Mouse (Mus musculus): ENCODE results near the gene Apol10a. TPM values are rescaled to one million over a fixed set of nuclear protein-coding genes. Genes with fewer than 3 reads are reported as not detected.
"Not testable (repeated sequence)": the region's sequence is repeated elsewhere in the genome, so short reads cannot be mapped to it uniquely, and the experiment has no call there.

Apol10a gene
- under 1 TPM in 1 of 2 experiments, not detected in 1; 0.09 TPM for total RNA-seq (2021)
- long read RNA-seq, experiment 1, result 0 reads
- long read RNA-seq, experiment 2, result 0 reads

DNA sequence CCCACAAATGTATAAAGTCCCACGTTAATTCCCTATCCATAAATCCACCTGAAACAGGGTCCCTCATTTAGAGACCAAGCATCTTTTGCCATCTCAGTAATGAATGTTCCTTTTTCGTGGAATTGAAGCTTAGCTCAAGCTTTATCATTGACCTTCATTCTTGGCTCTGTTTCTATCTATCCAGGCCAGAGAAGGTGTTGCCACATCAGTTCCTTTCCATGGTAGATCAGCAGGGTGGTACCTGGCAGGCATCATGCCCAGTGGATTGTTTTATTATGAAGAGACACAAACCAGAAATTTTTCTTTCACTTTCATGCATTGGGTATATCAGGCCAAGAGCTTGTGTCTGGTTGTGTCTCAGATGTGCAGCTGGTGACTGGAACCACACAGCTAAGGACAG is at the start of gene Apol10a:
Apol10a (plus strand) TSS at position 355 of the 400 bp plus-strand sequence.
- DNase-seq, result not testable (repeated sequence)

- DNase-seq, result not testable (repeated sequence)
Measured at GRCm38 (mm10) chr15:77428690-77429448, 48.0 kb upstream of the Apol10a start.

DNA sequence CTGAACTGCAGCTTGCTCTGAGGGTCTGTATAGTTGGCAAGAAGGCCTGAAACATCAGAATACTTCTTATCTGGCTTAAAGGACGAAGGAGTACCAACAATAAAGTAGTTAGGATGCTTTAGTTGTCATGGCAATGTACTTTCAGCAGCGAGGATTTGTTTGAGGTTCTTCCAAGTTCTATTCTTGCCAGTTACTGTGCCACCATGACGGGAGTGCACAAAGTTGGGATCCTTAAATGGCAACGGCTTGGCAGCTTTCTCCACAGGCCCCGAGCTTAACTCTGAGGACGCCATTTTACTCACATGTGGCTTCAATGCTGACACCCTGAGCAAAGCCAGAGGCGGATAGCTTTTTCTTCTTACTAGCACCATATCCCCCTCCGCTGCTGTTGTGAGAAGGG is 32.1 kb upstream of the Apol10a start:
- not testable (repeated sequence) for DNase-seq

GRCm38 (mm10) chr15:77445668-77446067 is 31.2 kb upstream of the Apol10a start:
- not testable (repeated sequence) for DNase-seq

- DNase-seq, result not testable (repeated sequence)
Measured at GRCm38 (mm10) chr15:77447392-77447791, 29.5 kb upstream of the Apol10a start, which contains the start of gene Apol7b. TSS of gene Apol7b (minus strand) at chr15:77447492.

DNA sequence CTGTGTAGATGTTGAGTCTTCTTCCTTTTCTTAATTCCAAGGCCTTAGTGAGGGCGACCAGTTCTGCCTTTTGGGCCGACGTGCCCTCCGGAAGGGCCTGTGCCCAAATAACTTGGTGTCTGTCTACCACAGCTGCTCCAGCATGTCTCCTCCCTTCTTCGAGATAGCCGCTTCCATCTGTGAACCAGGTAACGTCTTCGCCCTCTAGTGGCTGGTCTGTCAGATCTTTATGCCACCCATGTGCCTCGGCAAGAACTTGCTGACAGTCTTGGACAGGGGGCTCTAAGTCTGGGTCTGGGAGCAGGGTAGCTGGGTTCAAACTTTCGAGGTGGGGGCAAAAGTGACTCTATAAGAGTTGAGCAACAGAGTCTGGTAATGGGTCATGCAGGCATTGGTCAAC is 26.9 kb upstream of the Apol10a start:
- DNase-seq, result peak; percentile 41

DNA sequence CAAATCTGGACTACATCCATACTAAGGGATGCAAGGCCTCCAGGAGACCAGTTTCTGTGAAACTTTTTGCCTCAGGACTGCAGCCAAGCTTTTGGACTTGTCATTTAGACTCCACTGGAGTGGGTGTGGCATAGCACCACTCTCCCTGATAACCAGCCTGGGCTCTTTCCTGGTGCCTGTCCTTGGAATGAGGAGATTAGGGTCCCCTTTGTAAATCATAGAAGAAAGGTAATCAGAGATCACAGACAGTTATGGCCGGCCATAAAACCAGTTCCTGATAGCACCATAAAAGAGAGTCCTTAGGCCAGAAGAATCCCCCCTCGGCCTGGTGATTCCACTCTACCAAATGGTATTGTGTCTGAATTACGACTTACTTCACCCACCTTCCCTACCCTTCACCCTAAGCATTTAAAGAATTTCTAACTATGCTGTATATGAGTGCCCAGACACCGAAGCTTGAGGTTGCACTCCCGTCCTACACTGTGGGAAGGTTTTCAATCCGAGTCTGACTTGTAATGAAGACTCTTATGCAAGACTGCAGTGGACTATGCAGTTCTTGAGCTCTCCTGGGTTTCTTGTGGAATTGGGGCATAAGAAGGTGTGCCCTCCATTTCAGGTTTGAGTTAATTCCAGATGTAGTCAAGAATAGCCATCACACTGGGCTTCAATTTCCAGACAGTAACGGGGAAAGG is 2.0 kb upstream of the Apol10a start:
- not testable (repeated sequence) for DNase-seq

- no peak for DNase-seq
Measured at GRCm38 (mm10) chr15:77482140-77482794, 5.4 kb downstream of the Apol10a start.

GRCm38 (mm10) chr15:77493181-77493580 is 16.3 kb downstream of the Apol10a start:
- not testable (repeated sequence) for DNase-seq

DNA sequence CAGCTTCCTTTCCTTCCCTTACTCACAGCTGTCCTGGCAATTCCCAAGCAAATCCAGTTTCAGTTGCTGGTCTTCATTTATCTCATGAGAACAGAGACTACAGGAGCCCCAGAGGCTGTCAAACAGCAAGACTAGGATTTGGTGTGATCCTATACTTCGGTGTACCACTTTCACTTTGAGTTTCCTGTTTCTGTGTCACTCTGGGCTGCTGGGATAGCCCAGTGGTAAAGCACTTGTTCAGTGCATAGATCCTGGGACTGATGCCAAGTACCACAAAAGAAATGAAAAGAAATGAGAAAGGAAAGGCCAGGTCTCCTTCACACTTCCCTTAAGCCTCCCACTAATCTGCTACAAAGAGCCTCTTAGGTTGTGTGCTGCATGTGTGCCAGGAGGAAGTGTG is 17.8 kb downstream of the Apol10a start:
- not testable (repeated sequence) for DNase-seq

- DNase-seq, result not testable (repeated sequence)
Measured at GRCm38 (mm10) chr15:77507966-77508365, 31.1 kb downstream of the Apol10a start, which contains the start of gene Apol11a. TSS of gene Apol11a (plus strand) at chr15:77508271.

GRCm38 (mm10) chr15:77520596-77520995 is 43.7 kb downstream of the Apol10a start:
- DNase-seq, result not testable (repeated sequence)

- DNase-seq, result peak; percentile 84
Measured at GRCm38 (mm10) chr15:77523186-77523843, 46.5 kb downstream of the Apol10a start.

DNA sequence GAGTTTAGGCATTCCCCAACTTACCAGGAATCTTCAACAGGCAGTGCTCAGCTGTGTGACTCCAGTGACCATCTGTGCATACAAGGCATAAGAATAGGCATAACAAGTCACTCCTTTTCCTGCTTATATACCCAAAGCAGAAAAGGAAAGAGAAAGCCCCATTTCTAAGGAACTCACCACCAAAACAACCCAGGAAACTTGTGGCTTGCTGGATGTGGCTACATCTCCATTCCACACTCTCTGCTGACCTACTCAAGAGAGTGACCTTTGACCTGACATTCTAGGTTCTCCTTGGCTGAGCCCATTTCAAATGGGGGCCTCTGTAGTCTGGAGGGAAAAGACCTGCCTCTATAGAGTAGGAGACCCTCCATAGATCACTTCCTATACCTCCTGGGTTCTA is 56.4 kb downstream of the Apol10a start, which contains the start of gene Apol7c:
Apol7c (minus strand) TSS at position 101 of the 400 bp plus-strand sequence.
- no peak for DNase-seq

- not testable (repeated sequence) for DNase-seq
Measured at GRCm38 (mm10) chr15:77539221-77539620, 62.4 kb downstream of the Apol10a start.

Other genes starting within 250 kb of the Apol10a start
- gene Rbfox2, start 170.0 kb upstream of the Apol10a start, total RNA-seq (2021), result 10 to 100 TPM; 64.8 to 89.9 TPM
- gene Apol7a, start 77.9 kb upstream of the Apol10a start, total RNA-seq (2021), result 1 to 10 TPM; 3.8 to 5.1 TPM
- gene Apol9a, start 65.9 kb upstream of the Apol10a start, total RNA-seq (2021), result under 1 TPM; 0.30 to 0.58 TPM
- not detected for gene Apol7b, start 29.6 kb upstream of the Apol10a start, total RNA-seq (2021)
- gene Apol11a, start 31.2 kb downstream of the Apol10a start, total RNA-seq (2021), result not detected
- under 1 TPM; 0.30 to 0.33 TPM for gene Apol7c, start 56.3 kb downstream of the Apol10a start, total RNA-seq (2021)
- gene 1700025B11Rik, start 84.8 kb downstream of the Apol10a start, total RNA-seq (2021), result not detected
- gene Apol10b, start 119.1 kb downstream of the Apol10a start, total RNA-seq (2021), result under 1 TPM in 1 of 2 experiments, not detected in 1; 0.18 TPM
- gene Gm36245, start 122.2 kb downstream of the Apol10a start, total RNA-seq (2021), result not detected
- under 1 TPM; 0.39 to 0.61 TPM for gene Apol11b, start 166.2 kb downstream of the Apol10a start, total RNA-seq (2021)
- under 1 TPM; 0.18 to 0.48 TPM for gene Apol7e, start 221.8 kb downstream of the Apol10a start, total RNA-seq (2021)